Mouse (Mus musculus) liver, embryonic 11.5 days (tissue): ENCODE measurements around the gene Tmem245. TPM values are rescaled to one million over a fixed set of nuclear protein-coding genes. Genes with fewer than 3 reads are reported as not detected.

ENCODE experiments used
- ATAC-seq: fragments of 200-750 bp; cut with Nextera tagmentation; replicated peaks from 2 replicates; pipeline ENCODE4 v1.8.0; 2017; ENCODE audit warnings: moderate number of reproducible peaks, mild to moderate bottlenecking, moderate TSS enrichment, moderate library complexity; ENCODE audit not compliant: low FRiP score
- DNase-seq: peaks from one replicate; pipeline ENCODE4 v3.0.0-alpha.2; 2017; ENCODE audit warnings: low spot score
- H3K27ac ChIP-seq: fragments of 300-500 bp; sonication (generic); 2 replicates; pipeline ENCODE4 v1.5.1; 2014; ENCODE audit warnings: mild to moderate bottlenecking, low read depth, low read length, control low read depth
- H3K27me3 ChIP-seq: fragments of 300-500 bp; sonication (generic); replicated peaks from 2 replicates; pipeline ENCODE4 v1.6.1; 2014; ENCODE audit warnings: low read length, mixed read lengths; ENCODE audit not compliant: control insufficient read depth, insufficient read depth
- H3K36me3 ChIP-seq: fragments of 300-500 bp; sonication (generic); 2 replicates; pipeline ENCODE4 v1.6.1; 2014; ENCODE audit warnings: mild to moderate bottlenecking, low read length, moderate library complexity, mixed read lengths; ENCODE audit not compliant: control insufficient read depth, insufficient read depth
- H3K4me1 ChIP-seq: fragments of 300-500 bp; sonication (generic); replicated peaks from 2 replicates; pipeline ENCODE4 v1.6.1; 2014; ENCODE audit warnings: low read length, mixed read lengths; ENCODE audit not compliant: control insufficient read depth, insufficient read depth
- H3K4me2 ChIP-seq: fragments of 300-500 bp; sonication (generic); 2 replicates; pipeline ENCODE4 v1.6.1; 2014; ENCODE audit warnings: mild to moderate bottlenecking, control low read depth, moderate library complexity
- H3K4me3 ChIP-seq: fragments of 300-500 bp; sonication (generic); 2 replicates; pipeline ENCODE4 v1.5.1; 2014; ENCODE audit warnings: low read depth, low read length, control low read depth
- H3K9ac ChIP-seq: fragments of 300-500 bp; sonication (generic); 2 replicates; pipeline ENCODE4 v1.6.1; 2014; ENCODE audit warnings: low read depth, low read length, control low read depth
- H3K9me3 ChIP-seq: fragments of 300-500 bp; sonication (generic); 2 replicates; pipeline ENCODE4 v1.6.1; 2016; ENCODE audit warnings: low read length, inconsistent platforms, mixed read lengths; ENCODE audit not compliant: control insufficient read depth
- WGBS: fragments of 180-500 bp; shearing (Covaris S2); extraction: QIAGEN DNeasy Blood & Tissue Kit; methylation state at CpG from one replicate; pipeline ENCODE4 v1.1.7; 2014; 5-methylcytosine and 5-hydroxymethylcytosine counted together
- polyA plus RNA-seq: library from polyadenylated mRNA; unstranded; fragments of >200 nt; fragmentation: Nextera tagmentation; extraction: Ambion mirVana; gene quantifications from 2 replicates; pipeline ENCODE4 v1.2.1, GENCODE M21; 2014

Gene Tmem245
- polyA plus RNA-seq, 1 experiment from 2014 or later: 6.4 TPM

- Histone ChIP-seq H3K27ac (no peak overlapping the region), H3K9me3 (no peaks in the 10 kb centered on the region), H3K4me2 (no peak overlapping the region), H3K27me3 (no peaks in the 10 kb centered on the region), H3K4me3 (no peak overlapping the region), H3K36me3 (peaks cover 10% of the 10 kb centered on the region; the same call in 1 of the 2 replicates), H3K4me1 (no peaks in the 10 kb centered on the region), H3K9ac (no peak overlapping the region)
- DNase-seq (no peak), ATAC-seq (no peak)
- WGBS: 93% methylated on average over 1 of the region's 1 CpGs
Measured at GRCm38 (mm10) chr4:56914761-56915160, 32.5 kb downstream of the Tmem245 start.

- 91% methylated on average over 6 of the region's 6 CpGs for WGBS
Measured at GRCm38 (mm10) chr4:56914338-56914737, 32.9 kb downstream of the Tmem245 start.

GRCm38 (mm10) chr4:56912382-56913001 is 34.7 kb downstream of the Tmem245 start:
- H3K9me3 ChIP-seq: no peaks in the 10 kb centered on the region
- ATAC-seq (no peak), DNase-seq (no peak)
- H3K27ac ChIP-seq: no peak overlapping the region
- H3K36me3 ChIP-seq: peaks cover 14% of the 10 kb centered on the region; the same call in 1 of the 2 replicates
- no peaks in the 10 kb centered on the region for H3K4me1 ChIP-seq
- no peak overlapping the region for H3K9ac ChIP-seq
- H3K4me3 ChIP-seq: no peak overlapping the region
- H3K4me2 ChIP-seq: no peak overlapping the region
- 92% methylated on average over 7 of the region's 7 CpGs for WGBS
- H3K27me3 ChIP-seq: no peaks in the 10 kb centered on the region

More at GRCm38 (mm10) chr4:56914338-56914737, 32.9 kb downstream of the Tmem245 start:
- no peak for DNase-seq
- ATAC-seq: no peak
- H3K4me3 ChIP-seq: no peak overlapping the region
- H3K9me3 ChIP-seq: no peaks in the 10 kb centered on the region
- H3K9ac ChIP-seq: no peak overlapping the region
- no peaks in the 10 kb centered on the region for H3K4me1 ChIP-seq
- no peaks in the 10 kb centered on the region for H3K27me3 ChIP-seq
- H3K4me2 ChIP-seq: no peak overlapping the region
- H3K27ac ChIP-seq: no peak overlapping the region
- peaks cover 13% of the 10 kb centered on the region; the same call in 1 of the 2 replicates for H3K36me3 ChIP-seq

- H3K36me3 ChIP-seq: peaks cover 20% of the 10 kb centered on the region; the same call in 1 of the 2 replicates
- ATAC-seq: no peak
- H3K4me1 ChIP-seq: no peaks in the 10 kb centered on the region
- DNase-seq: no peak
- no peak overlapping the region for H3K4me3 ChIP-seq
- H3K27ac ChIP-seq: no peak overlapping the region
- WGBS: 89% methylated on average over 3 of the region's 3 CpGs
- H3K9me3 ChIP-seq: no peaks in the 10 kb centered on the region
- no peak overlapping the region for H3K9ac ChIP-seq
- H3K4me2 ChIP-seq: no peak overlapping the region
- H3K27me3 ChIP-seq: no peaks in the 10 kb centered on the region
Measured at GRCm38 (mm10) chr4:56909568-56909967, 37.7 kb downstream of the Tmem245 start.

- Histone ChIP-seq H3K4me3 (no peak overlapping the region), H3K4me1 (no peaks in the 10 kb centered on the region), H3K4me2 (no peak overlapping the region), H3K36me3 (peaks cover 28% of the 10 kb centered on the region), H3K9ac (no peak overlapping the region), H3K27me3 (no peaks in the 10 kb centered on the region), H3K9me3 (no peaks in the 10 kb centered on the region), H3K27ac (no peak overlapping the region)
- WGBS: 90% methylated on average over 5 of the region's 5 CpGs
- no peak for ATAC-seq
- DNase-seq: no peak
Measured at GRCm38 (mm10) chr4:56907671-56908070, 39.6 kb downstream of the Tmem245 start.

GRCm38 (mm10) chr4:56906926-56907325 is 40.3 kb downstream of the Tmem245 start:
- DNase-seq (no peak), ATAC-seq (no peak)
- Histone ChIP-seq H3K9ac (no peak overlapping the region), H3K4me3 (no peak overlapping the region), H3K27me3 (no peaks in the 10 kb centered on the region), H3K4me2 (no peak overlapping the region), H3K9me3 (no peaks in the 10 kb centered on the region), H3K36me3 (peaks cover 32% of the 10 kb centered on the region), H3K27ac (no peak overlapping the region), H3K4me1 (no peaks in the 10 kb centered on the region)
- 92% methylated on average over 3 of the region's 3 CpGs for WGBS

- Histone ChIP-seq H3K4me3 (no peak overlapping the region), H3K4me2 (no peak overlapping the region), H3K9ac (no peak overlapping the region), H3K9me3 (no peaks in the 10 kb centered on the region), H3K27ac (no peak overlapping the region), H3K36me3 (peaks cover 32% of the 10 kb centered on the region), H3K27me3 (no peaks in the 10 kb centered on the region), H3K4me1 (no peaks in the 10 kb centered on the region)
- 89% methylated on average over 5 of the region's 5 CpGs for WGBS
- no peak for DNase-seq
- no peak for ATAC-seq
Measured at GRCm38 (mm10) chr4:56905507-56905906, 41.7 kb downstream of the Tmem245 start.

GRCm38 (mm10) chr4:56901671-56902070 is 45.6 kb downstream of the Tmem245 start:
- ATAC-seq: no peak
- H3K9me3 ChIP-seq: no peaks in the 10 kb centered on the region
- no peak overlapping the region for H3K27ac ChIP-seq
- H3K4me1 ChIP-seq: no peaks in the 10 kb centered on the region
- no peak overlapping the region for H3K9ac ChIP-seq
- 89% methylated on average over 2 of the region's 2 CpGs for WGBS
- H3K36me3 ChIP-seq: peaks cover 33% of the 10 kb centered on the region
- H3K4me2 ChIP-seq: no peak overlapping the region
- no peak for DNase-seq
- no peaks in the 10 kb centered on the region for H3K27me3 ChIP-seq
- no peak overlapping the region for H3K4me3 ChIP-seq

- ATAC-seq (no peak), DNase-seq (no peak)
- H3K4me1 ChIP-seq: no peaks in the 10 kb centered on the region
- H3K9me3 ChIP-seq: no peaks in the 10 kb centered on the region
- H3K27ac ChIP-seq: no peak overlapping the region
- no peak overlapping the region for H3K4me3 ChIP-seq
- H3K36me3 ChIP-seq: peaks cover 35% of the 10 kb centered on the region
- 91% methylated on average over 8 of the region's 8 CpGs for WGBS
- no peak overlapping the region for H3K9ac ChIP-seq
- H3K4me2 ChIP-seq: no peak overlapping the region
- H3K27me3 ChIP-seq: no peaks in the 10 kb centered on the region
Measured at GRCm38 (mm10) chr4:56899216-56899615, 48.0 kb downstream of the Tmem245 start.
